Mouse (Mus musculus) forebrain, embryonic 13.5 days (tissue): ENCODE measurements around the gene Neurog3. TPM values are rescaled to one million over a fixed set of nuclear protein-coding genes. Genes with fewer than 3 reads are reported as not detected.

Experiments
- ATAC-seq: fragments of 200-750 bp; cut with Nextera tagmentation; 2 replicates; pipeline ENCODE4 v1.8.0; 2017
- H3K27ac ChIP-seq: fragments of 300-500 bp; sonication (generic); 2 replicates; pipeline ENCODE4 v1.5.1; 2015; ENCODE audit warnings: inconsistent platforms, mild to moderate bottlenecking, moderate library complexity
- H3K27me3 ChIP-seq: fragments of 300-500 bp; sonication (generic); 2 replicates; pipeline ENCODE4 v1.6.1; 2015; ENCODE audit warnings: mild to moderate bottlenecking, inconsistent platforms
- H3K36me3 ChIP-seq: fragments of 300-500 bp; sonication (generic); 2 replicates; pipeline ENCODE4 v1.6.1; 2015; ENCODE audit warnings: mild to moderate bottlenecking, inconsistent platforms; ENCODE audit not compliant: poor library complexity, severe bottlenecking
- H3K4me1 ChIP-seq: fragments of 300-500 bp; sonication (generic); 2 replicates; pipeline ENCODE4 v1.6.1; 2015; ENCODE audit warnings: inconsistent platforms
- H3K4me2 ChIP-seq: fragments of 300-500 bp; sonication (generic); 2 replicates; pipeline ENCODE4 v1.6.1; 2015; ENCODE audit warnings: inconsistent platforms, mild to moderate bottlenecking, moderate library complexity
- H3K4me3 ChIP-seq: fragments of 300-500 bp; sonication (generic); 2 replicates; pipeline ENCODE4 v1.5.1; 2015; ENCODE audit warnings: mild to moderate bottlenecking, inconsistent platforms
- H3K9ac ChIP-seq: fragments of 300-500 bp; sonication (generic); 2 replicates; pipeline ENCODE4 v1.6.1; 2015; ENCODE audit warnings: mild to moderate bottlenecking, inconsistent platforms
- H3K9me3 ChIP-seq: fragments of 300-500 bp; sonication (generic); replicated peaks from 2 replicates; pipeline ENCODE4 v1.6.1; 2016; ENCODE audit warnings: inconsistent platforms
- WGBS: fragments of 180-500 bp; shearing (Covaris S2); methylation state at CpG from one replicate; pipeline ENCODE4 v1.1.7; 2015; 5-methylcytosine and 5-hydroxymethylcytosine counted together
- polyA plus RNA-seq: library from polyadenylated mRNA; unstranded; fragments of >200 nt; fragmentation: Nextera tagmentation; extraction: Ambion mirVana; gene quantifications from 2 replicates; pipeline ENCODE4 v1.2.1, GENCODE M21; 2015

Gene Neurog3
- 0.15 and 0.41 TPM in 2 replicates for polyA plus RNA-seq

DNA sequence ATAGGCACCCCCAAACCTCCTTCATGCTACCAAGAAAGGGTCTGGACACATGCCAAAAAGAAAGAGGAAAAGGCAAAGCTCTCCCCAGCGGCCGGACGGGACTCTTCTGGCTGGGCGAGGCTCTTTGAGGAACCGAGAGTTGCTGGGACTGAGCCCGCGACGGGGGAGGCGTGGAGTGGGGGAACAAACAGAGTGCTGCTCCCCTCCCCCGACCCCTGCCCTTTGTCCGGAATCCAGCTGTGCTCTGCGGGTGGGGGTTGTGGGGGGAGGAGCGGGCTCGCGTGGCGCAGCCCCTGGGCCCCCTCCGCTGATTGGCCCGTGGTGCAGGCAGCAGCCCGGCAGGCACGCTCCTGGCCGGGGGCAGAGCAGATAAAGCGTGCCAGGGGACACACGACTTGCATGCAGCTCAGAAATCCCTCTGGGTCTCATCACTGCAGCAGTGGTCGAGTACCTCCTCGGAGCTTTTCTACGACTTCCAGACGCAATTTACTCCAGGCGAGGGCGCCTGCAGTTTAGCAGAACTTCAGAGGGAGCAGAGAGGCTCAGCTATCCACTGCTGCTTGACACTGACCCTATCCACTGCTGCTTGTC lies at the start of gene Neurog3:
Neurog3 (plus strand) TSS at position 400 of the 591 bp plus-strand sequence.
- Histone ChIP-seq H3K27me3 (peaks cover 100% of the 10 kb centered on the region), H3K9me3 (no peaks in the 10 kb centered on the region), H3K9ac (no peak within 1 kb of the TSS), H3K4me3 (peak within 1 kb of the TSS; percentile 17; the same call in 1 of the 2 replicates), H3K36me3 (no peaks in the 10 kb centered on the region), H3K27ac (no peak within 1 kb of the TSS), H3K4me1 (peaks cover 23% of the 10 kb centered on the region), H3K4me2 (peak within 1 kb of the TSS; percentile 48)
- WGBS: under 1% methylated on average over 29 of the region's 29 CpGs
- ATAC-seq: no peak

DNA sequence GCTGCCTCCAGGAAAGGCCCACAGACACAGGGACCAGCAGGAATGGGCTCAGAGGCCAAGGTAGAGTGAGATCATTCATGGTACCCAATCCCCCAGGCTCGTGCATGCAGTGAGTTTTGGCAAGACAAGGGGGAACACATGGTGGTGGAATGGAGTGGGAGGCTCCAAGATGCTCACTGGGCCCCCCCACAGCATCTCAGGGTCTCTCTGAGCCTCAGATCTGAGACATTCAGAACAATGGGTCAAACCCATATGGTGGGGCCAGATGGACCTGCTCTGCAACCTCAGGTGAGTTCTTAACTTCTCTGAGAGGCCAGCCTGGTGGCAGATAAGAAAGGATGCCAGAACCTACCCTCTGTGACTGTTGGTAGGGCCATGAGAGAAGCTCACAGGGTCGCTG lies 46.8 kb upstream of the Neurog3 start:
- H3K36me3 ChIP-seq: no peaks in the 10 kb centered on the region
- H3K9ac ChIP-seq: no peak overlapping the region
- no peaks in the 10 kb centered on the region for H3K27me3 ChIP-seq
- no peaks in the 10 kb centered on the region for H3K9me3 ChIP-seq
- no peak overlapping the region for H3K27ac ChIP-seq
- H3K4me2 ChIP-seq: no peak overlapping the region
- no peaks in the 10 kb centered on the region for H3K4me1 ChIP-seq
- ATAC-seq: no peak
- WGBS: 55% methylated on average over 2 of the region's 2 CpGs
- H3K4me3 ChIP-seq: no peak overlapping the region

DNA sequence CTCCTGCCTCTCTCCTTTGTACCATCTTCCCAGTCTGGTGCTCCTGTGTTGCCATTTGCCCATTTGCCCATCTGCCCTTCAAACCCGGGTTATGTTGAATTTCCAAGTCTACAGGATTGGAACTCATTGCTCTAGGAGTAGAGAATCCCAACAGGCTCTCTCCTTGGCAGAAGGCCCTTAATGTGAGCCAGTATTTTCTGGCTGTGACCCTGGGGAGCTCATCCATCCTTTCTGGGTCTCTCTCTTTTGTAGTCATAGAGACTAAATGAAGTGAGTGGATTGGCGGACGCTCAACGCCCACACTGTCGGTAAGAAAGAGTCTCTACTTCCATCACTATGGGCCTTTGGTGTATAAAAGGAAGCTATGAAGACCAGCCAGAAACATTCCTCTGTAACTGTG lies 46.1 kb upstream of the Neurog3 start:
- no peak for ATAC-seq
- Histone ChIP-seq H3K4me2 (no peak overlapping the region), H3K9ac (no peak overlapping the region), H3K27me3 (no peaks in the 10 kb centered on the region), H3K4me3 (no peak overlapping the region), H3K4me1 (no peaks in the 10 kb centered on the region), H3K27ac (no peak overlapping the region), H3K36me3 (no peaks in the 10 kb centered on the region), H3K9me3 (no peaks in the 10 kb centered on the region)
- 89% methylated on average over 5 of the region's 5 CpGs for WGBS

DNA sequence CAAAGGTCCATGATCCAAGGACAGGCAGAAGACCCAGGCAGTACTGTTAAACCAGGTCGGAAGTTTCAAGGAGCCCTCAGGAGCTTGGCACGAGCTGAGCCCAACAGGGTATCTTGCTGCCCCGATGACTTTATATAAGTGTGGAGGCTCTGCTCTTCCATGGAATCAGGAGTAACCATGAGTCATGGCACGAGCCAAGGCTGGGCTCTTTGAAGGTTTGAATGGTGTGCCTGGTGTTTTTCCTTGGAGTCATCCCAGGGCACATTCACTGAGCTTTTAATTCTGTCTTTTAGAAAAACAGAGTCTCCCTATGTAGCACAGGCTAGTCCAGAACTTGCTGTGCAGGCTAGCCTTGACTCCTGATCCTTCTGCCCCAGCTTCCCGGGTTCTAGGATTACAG lies 44.5 kb upstream of the Neurog3 start:
- no peak overlapping the region for H3K4me2 ChIP-seq
- H3K9ac ChIP-seq: no peak overlapping the region
- H3K9me3 ChIP-seq: no peaks in the 10 kb centered on the region
- H3K4me1 ChIP-seq: no peaks in the 10 kb centered on the region
- H3K27ac ChIP-seq: no peak overlapping the region
- H3K4me3 ChIP-seq: no peak overlapping the region
- ATAC-seq: no peak
- H3K36me3 ChIP-seq: no peaks in the 10 kb centered on the region
- 87% methylated on average over 5 of the region's 5 CpGs for WGBS
- no peaks in the 10 kb centered on the region for H3K27me3 ChIP-seq

DNA sequence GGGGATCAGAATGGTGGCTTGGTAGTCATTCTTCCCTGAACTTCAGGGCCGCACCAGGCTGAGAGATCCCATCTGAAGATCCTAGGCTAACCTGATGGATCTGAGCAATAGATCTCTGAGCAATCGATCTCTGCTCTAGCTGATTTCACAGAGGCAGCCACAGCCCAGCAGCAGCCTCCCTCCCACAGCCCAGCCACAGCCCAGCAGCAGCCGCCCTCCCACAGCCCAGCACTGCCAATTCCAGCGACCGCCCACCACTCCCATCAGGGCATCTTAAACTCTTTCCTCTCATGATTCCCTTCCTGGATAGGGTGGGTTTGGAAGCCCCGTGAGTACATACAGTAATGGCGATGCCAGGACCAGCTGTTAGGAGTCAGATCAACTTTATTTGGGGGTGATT lies 43.8 kb upstream of the Neurog3 start:
- no peak for ATAC-seq
- Histone ChIP-seq H3K4me1 (no peaks in the 10 kb centered on the region), H3K9me3 (no peaks in the 10 kb centered on the region), H3K27ac (no peak overlapping the region), H3K27me3 (no peaks in the 10 kb centered on the region), H3K9ac (no peak overlapping the region), H3K4me2 (no peak overlapping the region), H3K4me3 (no peak overlapping the region), H3K36me3 (no peaks in the 10 kb centered on the region)
- WGBS: 71% methylated on average over 7 of the region's 7 CpGs

DNA sequence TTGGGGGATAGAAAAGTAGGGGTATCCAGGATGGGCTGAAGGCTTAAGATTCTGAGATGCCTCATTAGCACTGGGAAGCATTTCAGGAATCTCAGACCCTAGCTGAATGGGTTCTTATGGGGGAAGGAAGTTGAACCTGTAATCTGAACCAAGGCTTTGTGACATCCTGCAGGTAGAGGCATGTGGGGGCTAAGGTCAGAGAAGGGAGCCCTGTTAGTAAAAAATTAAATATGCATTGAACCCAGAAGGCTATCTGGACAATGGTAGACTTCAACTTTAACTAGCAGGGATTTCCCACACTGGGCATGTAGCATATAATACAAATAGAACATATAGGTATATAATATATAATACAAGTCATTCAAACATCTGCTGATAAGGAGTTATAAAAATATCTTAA lies 43.4 kb upstream of the Neurog3 start:
- no peaks in the 10 kb centered on the region for H3K27me3 ChIP-seq
- no peak overlapping the region for H3K27ac ChIP-seq
- no peak for ATAC-seq
- no peaks in the 10 kb centered on the region for H3K36me3 ChIP-seq
- H3K4me3 ChIP-seq: no peak overlapping the region
- no peaks in the 10 kb centered on the region for H3K9me3 ChIP-seq
- H3K4me2 ChIP-seq: no peak overlapping the region
- H3K4me1 ChIP-seq: no peaks in the 10 kb centered on the region
- no peak overlapping the region for H3K9ac ChIP-seq

DNA sequence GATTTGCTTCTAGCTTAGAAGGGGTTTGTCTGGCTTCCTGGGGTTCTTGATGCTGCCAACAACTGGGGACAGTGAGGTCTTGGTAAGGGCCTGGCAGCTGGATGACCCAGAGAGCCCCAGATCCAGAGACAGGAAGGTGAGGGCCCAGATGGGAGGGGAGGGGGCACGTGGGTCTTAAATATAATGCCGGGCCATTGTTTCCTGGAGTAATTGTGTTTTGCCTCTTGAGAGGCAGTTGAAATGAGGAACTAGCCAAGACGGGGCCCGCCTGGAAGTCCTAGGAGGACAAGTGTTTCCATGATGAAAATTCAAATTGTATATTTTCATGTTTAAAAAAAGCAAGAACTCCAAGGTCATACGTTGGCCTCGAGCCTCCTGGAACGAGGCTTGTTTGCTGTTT lies 39.0 kb upstream of the Neurog3 start:
- no peaks in the 10 kb centered on the region for H3K9me3 ChIP-seq
- H3K27ac ChIP-seq: no peak overlapping the region
- no peaks in the 10 kb centered on the region for H3K4me1 ChIP-seq
- H3K4me2 ChIP-seq: no peak overlapping the region
- no peaks in the 10 kb centered on the region for H3K27me3 ChIP-seq
- no peak for ATAC-seq
- no peaks in the 10 kb centered on the region for H3K36me3 ChIP-seq
- no peak overlapping the region for H3K9ac ChIP-seq
- H3K4me3 ChIP-seq: no peak overlapping the region
- 81% methylated on average over 7 of the region's 7 CpGs for WGBS

DNA sequence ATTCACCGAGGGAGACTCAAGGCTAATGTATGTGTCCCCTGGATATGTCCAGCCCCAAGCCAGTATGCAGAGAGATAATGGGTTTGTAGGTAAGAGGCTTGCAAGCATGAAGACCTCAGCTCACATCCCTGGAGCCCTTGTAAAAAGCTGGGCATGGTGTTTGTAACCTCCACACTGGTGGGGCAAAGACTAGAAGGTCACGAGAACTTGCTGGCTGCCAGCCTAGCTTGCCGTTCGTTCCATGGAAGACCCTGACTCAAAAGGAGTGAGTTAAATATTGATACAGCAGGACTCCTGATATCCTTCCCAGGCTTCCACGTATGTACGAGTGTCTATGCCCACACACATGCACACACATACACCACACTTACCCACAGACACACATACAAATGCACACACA lies 38.5 kb upstream of the Neurog3 start:
- H3K4me2 ChIP-seq: no peak overlapping the region
- no peaks in the 10 kb centered on the region for H3K36me3 ChIP-seq
- H3K9ac ChIP-seq: no peak overlapping the region
- WGBS: 92% methylated on average over 6 of the region's 6 CpGs
- no peaks in the 10 kb centered on the region for H3K9me3 ChIP-seq
- H3K4me3 ChIP-seq: no peak overlapping the region
- no peaks in the 10 kb centered on the region for H3K27me3 ChIP-seq
- no peak overlapping the region for H3K27ac ChIP-seq
- ATAC-seq: no peak
- H3K4me1 ChIP-seq: peaks cover 1% of the 10 kb centered on the region; the same call in 1 of the 2 replicates

DNA sequence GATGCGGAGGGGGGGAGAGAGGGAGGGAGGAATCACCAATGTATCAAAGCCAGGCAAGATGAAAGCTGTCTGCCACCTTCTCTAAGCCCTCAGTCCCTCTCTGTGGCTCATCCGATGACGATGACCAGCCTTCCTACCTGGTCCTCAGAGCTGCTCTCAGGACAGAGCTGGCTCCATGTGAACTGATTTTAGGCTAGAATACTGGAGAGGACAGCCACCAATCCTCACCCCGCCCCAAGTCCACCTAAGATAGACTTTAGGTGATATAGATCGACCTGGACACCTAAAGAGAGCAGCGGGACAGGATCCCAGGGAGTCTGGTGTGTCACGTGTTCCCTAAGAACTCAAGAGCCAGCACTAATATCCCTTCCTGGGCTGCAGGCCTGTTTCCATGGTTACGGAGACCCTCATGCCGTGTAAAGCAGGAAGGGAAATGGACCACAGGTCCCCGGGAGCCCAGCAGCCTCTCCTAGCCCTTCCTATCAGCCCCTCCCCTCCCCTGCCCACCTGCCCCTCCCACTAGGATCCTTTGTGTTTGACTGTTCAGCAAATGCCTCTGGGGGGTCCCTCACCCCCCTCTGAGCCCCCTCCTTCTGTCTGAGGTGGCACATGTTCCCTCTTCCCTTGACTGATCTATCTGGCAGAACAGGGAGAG lies 33.0 kb upstream of the Neurog3 start:
- Histone ChIP-seq H3K27me3 (no peaks in the 10 kb centered on the region; the same call in 1 of the 2 replicates), H3K4me3 (no peak overlapping the region), H3K36me3 (no peaks in the 10 kb centered on the region), H3K9me3 (no peaks in the 10 kb centered on the region), H3K4me1 (peaks cover 31% of the 10 kb centered on the region), H3K9ac (no peak overlapping the region), H3K27ac (peak overlapping the region; percentile 94), H3K4me2 (0 out of 2 replicates have a peak overlapping the region, but pooled peaks have one; percentile 6)
- ATAC-seq: peak; percentile 66
- 54% methylated on average over 10 of the region's 10 CpGs for WGBS

DNA sequence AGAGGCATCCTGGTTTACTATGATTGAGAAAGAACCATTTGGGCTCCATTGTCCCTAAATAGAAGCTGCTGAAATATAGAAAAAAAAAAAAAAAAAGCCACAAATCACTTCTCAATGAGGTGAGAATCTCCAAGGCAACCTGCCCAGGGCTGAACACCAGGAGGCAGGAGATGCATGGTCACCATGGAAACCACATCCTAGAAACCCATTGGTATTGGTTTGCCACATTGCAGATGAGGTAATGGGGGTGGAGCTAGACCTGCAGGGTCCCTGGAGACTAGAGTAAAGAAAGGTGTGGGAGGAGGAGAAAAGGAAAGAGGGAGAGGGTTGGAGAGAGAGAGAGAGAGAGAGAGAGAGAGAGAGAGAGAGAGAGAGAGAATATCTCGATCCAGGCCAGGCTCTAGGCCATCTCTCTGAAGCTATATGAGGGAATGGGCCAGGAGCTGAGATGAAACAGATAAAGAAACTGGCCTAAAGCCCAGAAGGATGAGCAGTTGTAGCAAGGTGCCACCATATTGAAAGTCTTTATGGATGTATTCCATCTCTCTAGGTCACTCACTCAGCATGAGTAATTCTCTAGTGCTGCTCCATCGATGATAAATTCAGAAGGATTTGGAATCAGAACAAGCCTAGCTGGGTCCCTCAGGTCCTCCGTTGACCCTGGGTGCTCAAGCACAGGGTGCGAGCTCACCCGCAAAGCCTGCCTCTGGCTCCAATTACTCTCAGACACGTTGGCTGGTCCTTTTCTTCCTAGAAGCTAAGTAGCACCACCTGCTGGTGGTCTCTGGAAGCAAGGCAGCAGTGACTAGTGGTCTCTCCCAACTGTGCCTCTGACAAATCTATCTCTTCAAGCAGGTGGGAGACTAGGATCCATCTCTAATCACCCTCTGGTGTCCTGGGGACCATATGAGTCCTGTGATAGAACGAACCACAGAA lies 31.1 kb upstream of the Neurog3 start:
- peak overlapping the region; percentile 94 for H3K27ac ChIP-seq
- no peaks in the 10 kb centered on the region for H3K9me3 ChIP-seq
- no peaks in the 10 kb centered on the region; the same call in 1 of the 2 replicates for H3K27me3 ChIP-seq
- H3K4me2 ChIP-seq: peak overlapping the region; percentile 32
- peak; percentile 87 for ATAC-seq
- H3K4me3 ChIP-seq: no peak overlapping the region
- H3K36me3 ChIP-seq: peaks cover 2% of the 10 kb centered on the region; the same call in 1 of the 2 replicates
- H3K9ac ChIP-seq: no peak overlapping the region
- 7% methylated on average over 7 of the region's 7 CpGs for WGBS
- H3K4me1 ChIP-seq: peaks cover 31% of the 10 kb centered on the region

DNA sequence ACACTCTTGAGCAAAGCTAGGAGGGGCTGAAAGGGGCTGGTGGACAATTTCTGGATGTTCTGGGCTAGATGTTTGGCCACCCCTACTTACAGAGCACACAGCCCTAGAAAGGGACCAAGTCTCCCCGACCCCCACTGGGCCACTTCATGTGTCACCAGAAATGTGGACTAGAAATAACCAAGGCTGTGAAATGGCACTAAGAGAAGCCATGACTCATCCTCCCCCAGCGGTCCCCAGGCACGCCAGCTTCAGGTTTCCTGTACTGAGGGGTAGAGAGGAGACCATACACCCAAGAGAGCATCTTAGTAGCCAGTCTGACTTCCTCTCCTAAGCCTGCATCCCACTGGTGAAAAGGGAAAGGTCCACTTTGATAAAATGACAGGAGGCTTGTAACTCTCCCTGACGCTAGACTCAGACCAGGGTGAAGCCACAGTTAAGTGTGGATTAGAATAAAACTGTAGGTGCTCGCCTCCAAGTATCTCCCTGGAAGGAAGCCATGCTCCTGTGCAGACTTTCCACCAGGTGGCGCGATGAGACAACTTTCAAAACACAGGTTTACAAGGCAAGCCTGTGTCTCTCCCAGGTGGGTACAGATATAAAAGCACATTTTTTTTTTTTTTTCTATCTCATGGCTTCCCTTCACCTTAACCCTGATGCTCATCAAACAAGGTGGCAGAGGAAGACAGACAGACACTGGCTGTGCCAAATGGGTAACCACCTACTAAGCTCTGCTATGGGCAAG lies 27.9 kb upstream of the Neurog3 start:
- H3K4me1 ChIP-seq: peaks cover 34% of the 10 kb centered on the region
- ATAC-seq: peak; percentile 5; the same call in 1 of the 2 replicates
- no peak overlapping the region for H3K9ac ChIP-seq
- no peak overlapping the region for H3K4me2 ChIP-seq
- H3K27me3 ChIP-seq: peaks cover 3% of the 10 kb centered on the region; the same call in 1 of the 2 replicates
- no peak overlapping the region for H3K27ac ChIP-seq
- no peaks in the 10 kb centered on the region for H3K9me3 ChIP-seq
- H3K36me3 ChIP-seq: peaks cover 15% of the 10 kb centered on the region; the same call in 1 of the 2 replicates
- WGBS: 28% methylated on average over 7 of the region's 7 CpGs
- H3K4me3 ChIP-seq: no peak overlapping the region
